Mouse (Mus musculus): ENCODE measurements around the gene Thsd7b. TPM values are rescaled to one million over a fixed set of nuclear protein-coding genes. Genes with fewer than 3 reads are reported as not detected.

The Thsd7b gene
- polyA plus RNA-seq, 2 experiments: 0.07 to 0.22 TPM

DNA sequence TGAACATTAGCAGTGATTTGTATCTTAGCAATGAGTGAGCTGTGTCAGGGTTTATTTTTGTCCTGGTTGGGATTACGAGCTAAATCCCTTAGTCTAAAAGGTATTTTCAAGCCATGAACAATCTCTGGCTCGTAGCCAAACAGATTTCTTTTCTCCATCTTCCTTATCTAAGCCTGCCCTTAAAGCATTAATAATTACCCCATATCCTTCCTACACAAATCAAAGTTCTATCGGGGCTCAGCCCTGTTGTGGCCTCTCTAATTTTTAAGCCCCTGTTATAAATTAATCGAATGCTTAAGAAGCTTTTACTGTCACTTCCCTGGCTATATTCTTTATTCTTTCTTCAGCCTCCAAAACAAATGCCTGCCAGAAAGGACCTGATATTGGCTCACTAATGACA is 506.4 kb downstream of the Thsd7b start:
- Histone ChIP-seq H3K4me1 (replicated peaks; ENCODE audit: control insufficient read depth in 2 of 2, insufficient read depth in 2 of 2, low read length in 1 of 2) (no peaks in the 10 kb centered on the region), H3K9ac (replicated peaks) (no peak overlapping the region), H3K27ac (no peak overlapping the region), H3K4me2 (ENCODE audit: low read depth) (no peak overlapping the region), H3K9me3 (ENCODE audit: control insufficient read depth, low read length) (no peaks in the 10 kb centered on the region), H3K27me3 (ENCODE audit: control insufficient read depth, insufficient read depth, low read length) (no peaks in the 10 kb centered on the region), H3K4me3 (ENCODE audit: insufficient read depth in 1 of 2, low read depth in 2 of 2, low read length in 2 of 2) (no peak overlapping the region), H3K36me3 (replicated peaks; ENCODE audit: control insufficient read depth, insufficient read depth, low read depth) (no peaks in the 10 kb centered on the region)
- 46% methylated on average over 4 of the region's 4 CpGs for WGBS (ENCODE audit: insufficient replicate concordance)
- ATAC-seq (ENCODE audit: insufficient read depth) (no peak), DNase-seq (ENCODE audit: low read depth in 3 of 3, low spot score in 3 of 3) (no peak)
- TF ChIP-seq EP300 (IDR thresholded peaks at IDR 0.05; ENCODE audit: low read depth) (no peak), CTCF (IDR thresholded peaks at IDR 0.05; ENCODE audit: low read depth) (no peak)

GRCm38 (mm10) chr1:129780589-129780988 is 507.5 kb downstream of the Thsd7b start:
- no peak for TF ChIP-seq CTCF (IDR thresholded peaks at IDR 0.05; ENCODE audit: low read depth)
- no peak for TF ChIP-seq EP300 (IDR thresholded peaks at IDR 0.05; ENCODE audit: low read depth)
- Histone ChIP-seq H3K27ac (no peak overlapping the region), H3K9ac (replicated peaks) (no peak overlapping the region), H3K4me1 (replicated peaks; ENCODE audit: control insufficient read depth in 2 of 2, insufficient read depth in 2 of 2, low read length in 1 of 2) (no peaks in the 10 kb centered on the region), H3K27me3 (ENCODE audit: control insufficient read depth, insufficient read depth, low read length) (no peaks in the 10 kb centered on the region), H3K4me3 (ENCODE audit: insufficient read depth in 1 of 2, low read depth in 2 of 2, low read length in 2 of 2) (no peak overlapping the region), H3K36me3 (replicated peaks; ENCODE audit: control insufficient read depth, insufficient read depth, low read depth) (no peaks in the 10 kb centered on the region), H3K4me2 (ENCODE audit: low read depth) (no peak overlapping the region), H3K9me3 (ENCODE audit: control insufficient read depth, low read length) (no peaks in the 10 kb centered on the region)
- ATAC-seq (ENCODE audit: insufficient read depth) (no peak), DNase-seq (ENCODE audit: low read depth in 3 of 3, low spot score in 3 of 3) (no peak)
- 58% methylated on average over 1 of the region's 1 CpGs for WGBS (ENCODE audit: insufficient replicate concordance)

GRCm38 (mm10) chr1:129798519-129798918 is 525.4 kb downstream of the Thsd7b start:
- H3K36me3 ChIP-seq (replicated peaks; ENCODE audit: control insufficient read depth, insufficient read depth, low read depth): no peaks in the 10 kb centered on the region
- no peak overlapping the region for H3K27ac ChIP-seq
- no peak overlapping the region for H3K4me3 ChIP-seq (ENCODE audit: insufficient read depth in 1 of 2, low read depth in 2 of 2, low read length in 2 of 2)
- H3K27me3 ChIP-seq (ENCODE audit: control insufficient read depth, insufficient read depth, low read length): no peaks in the 10 kb centered on the region
- no peak overlapping the region for H3K4me2 ChIP-seq (ENCODE audit: low read depth)
- TF ChIP-seq CTCF (IDR thresholded peaks at IDR 0.05; ENCODE audit: low read depth) (no peak), EP300 (IDR thresholded peaks at IDR 0.05; ENCODE audit: low read depth) (no peak)
- H3K9ac ChIP-seq (replicated peaks): no peak overlapping the region
- DNase-seq (ENCODE audit: low read depth in 3 of 3, low spot score in 3 of 3) (no peak), ATAC-seq (ENCODE audit: insufficient read depth) (no peak)
- H3K4me1 ChIP-seq (replicated peaks; ENCODE audit: control insufficient read depth in 2 of 2, insufficient read depth in 2 of 2, low read length in 1 of 2): no peaks in the 10 kb centered on the region
- no peaks in the 10 kb centered on the region for H3K9me3 ChIP-seq (ENCODE audit: control insufficient read depth, low read length)

DNA sequence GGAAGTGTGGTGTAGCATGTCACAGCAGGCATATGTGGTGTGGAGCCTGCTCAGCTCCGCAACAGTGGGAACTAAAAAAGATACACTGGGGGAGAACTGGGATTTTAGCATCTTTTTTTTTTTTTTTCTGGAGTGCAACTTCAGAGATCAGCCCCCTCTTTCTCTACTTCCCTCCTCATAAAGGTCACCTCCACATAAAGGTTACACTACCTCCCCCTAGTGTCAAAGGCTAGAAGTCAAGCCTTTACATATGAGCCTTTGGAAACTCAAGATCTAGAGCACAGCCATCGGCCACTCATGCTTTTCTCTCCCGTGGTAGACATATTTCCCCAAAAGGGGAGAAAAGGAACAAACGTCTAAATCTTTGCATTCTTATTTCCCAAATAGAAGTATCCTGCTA is 553.8 kb downstream of the Thsd7b start:
- Histone ChIP-seq H3K36me3 (replicated peaks; ENCODE audit: control insufficient read depth, insufficient read depth, low read depth) (no peaks in the 10 kb centered on the region), H3K27ac (no peak overlapping the region), H3K4me3 (ENCODE audit: insufficient read depth in 1 of 2, low read depth in 2 of 2, low read length in 2 of 2) (no peak overlapping the region), H3K9me3 (ENCODE audit: control insufficient read depth, low read length) (no peaks in the 10 kb centered on the region), H3K4me2 (ENCODE audit: low read depth) (no peak overlapping the region), H3K9ac (replicated peaks) (no peak overlapping the region), H3K27me3 (ENCODE audit: control insufficient read depth, insufficient read depth, low read length) (no peaks in the 10 kb centered on the region), H3K4me1 (replicated peaks; ENCODE audit: control insufficient read depth in 2 of 2, insufficient read depth in 2 of 2, low read length in 1 of 2) (no peaks in the 10 kb centered on the region)
- TF ChIP-seq EP300 (IDR thresholded peaks at IDR 0.05; ENCODE audit: low read depth) (no peak), CTCF (IDR thresholded peaks at IDR 0.05; ENCODE audit: low read depth) (no peak)
- 55% methylated on average over 4 of the region's 4 CpGs for WGBS (ENCODE audit: insufficient replicate concordance)
- no peak for DNase-seq (ENCODE audit: low read depth in 3 of 3, low spot score in 3 of 3)
- ATAC-seq (ENCODE audit: insufficient read depth): no peak

DNA sequence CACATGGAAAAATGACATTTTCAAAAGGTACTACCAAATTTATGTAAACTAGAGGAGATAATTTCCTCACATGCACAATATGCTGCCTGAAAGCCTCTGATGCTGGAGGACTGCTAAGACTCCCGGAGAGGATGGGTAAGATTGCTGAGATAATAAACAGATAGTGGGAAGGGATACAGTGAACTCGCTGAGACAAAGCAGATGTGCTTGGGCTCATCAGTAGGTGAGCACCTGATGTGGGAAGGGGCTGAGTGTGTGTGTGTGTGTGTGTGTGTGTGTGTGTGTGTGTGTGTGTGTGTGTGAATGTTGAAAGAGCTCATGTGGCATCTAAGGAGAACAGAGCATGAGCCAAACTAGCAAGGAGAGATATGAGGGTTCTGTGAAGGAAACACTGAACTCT is 564.2 kb downstream of the Thsd7b start:
- H3K4me1 ChIP-seq (replicated peaks; ENCODE audit: control insufficient read depth in 2 of 2, insufficient read depth in 2 of 2, low read length in 1 of 2): no peaks in the 10 kb centered on the region
- no peak for DNase-seq (ENCODE audit: low read depth in 3 of 3, low spot score in 3 of 3)
- H3K27ac ChIP-seq: no peak overlapping the region
- no peak for ATAC-seq (ENCODE audit: insufficient read depth)
- TF ChIP-seq CTCF (IDR thresholded peaks at IDR 0.05; ENCODE audit: low read depth) (no peak), EP300 (IDR thresholded peaks at IDR 0.05; ENCODE audit: low read depth) (no peak)
- no peaks in the 10 kb centered on the region for H3K27me3 ChIP-seq (ENCODE audit: control insufficient read depth, insufficient read depth, low read length)
- no peak overlapping the region for H3K4me2 ChIP-seq (ENCODE audit: low read depth)
- H3K9ac ChIP-seq (replicated peaks): no peak overlapping the region
- no peaks in the 10 kb centered on the region for H3K9me3 ChIP-seq (ENCODE audit: control insufficient read depth, low read length)
- WGBS (ENCODE audit: insufficient replicate concordance): 44% methylated on average over 2 of the region's 2 CpGs
- H3K36me3 ChIP-seq (replicated peaks; ENCODE audit: control insufficient read depth, insufficient read depth, low read depth): no peaks in the 10 kb centered on the region
- no peak overlapping the region for H3K4me3 ChIP-seq (ENCODE audit: insufficient read depth in 1 of 2, low read depth in 2 of 2, low read length in 2 of 2)
